Mouse (Mus musculus): ENCODE data around the gene Ccdc116.

Gene Ccdc116

DNA sequence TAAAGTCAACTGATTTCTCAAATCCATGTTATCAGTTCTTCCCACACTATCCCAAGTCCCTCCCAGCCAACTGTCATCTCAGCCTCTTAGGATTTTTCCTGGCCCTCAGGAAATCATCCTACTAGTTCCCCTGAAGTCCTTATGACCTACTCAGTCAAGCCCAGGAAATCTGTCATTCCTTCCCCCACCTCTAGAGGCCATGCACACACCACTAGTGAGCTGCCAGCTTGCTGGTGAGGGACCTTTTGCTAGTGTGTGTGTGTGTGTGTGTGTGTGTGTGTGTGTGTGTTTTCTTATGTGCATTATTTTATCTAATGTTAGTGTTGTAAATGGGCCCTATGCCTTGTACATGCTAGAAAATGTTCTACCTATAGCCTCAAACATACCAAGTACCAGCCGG, 19.7 kb downstream of the Ccdc116 start:
- no peak for DNase-seq (ENCODE audit: low spot score)

DNA sequence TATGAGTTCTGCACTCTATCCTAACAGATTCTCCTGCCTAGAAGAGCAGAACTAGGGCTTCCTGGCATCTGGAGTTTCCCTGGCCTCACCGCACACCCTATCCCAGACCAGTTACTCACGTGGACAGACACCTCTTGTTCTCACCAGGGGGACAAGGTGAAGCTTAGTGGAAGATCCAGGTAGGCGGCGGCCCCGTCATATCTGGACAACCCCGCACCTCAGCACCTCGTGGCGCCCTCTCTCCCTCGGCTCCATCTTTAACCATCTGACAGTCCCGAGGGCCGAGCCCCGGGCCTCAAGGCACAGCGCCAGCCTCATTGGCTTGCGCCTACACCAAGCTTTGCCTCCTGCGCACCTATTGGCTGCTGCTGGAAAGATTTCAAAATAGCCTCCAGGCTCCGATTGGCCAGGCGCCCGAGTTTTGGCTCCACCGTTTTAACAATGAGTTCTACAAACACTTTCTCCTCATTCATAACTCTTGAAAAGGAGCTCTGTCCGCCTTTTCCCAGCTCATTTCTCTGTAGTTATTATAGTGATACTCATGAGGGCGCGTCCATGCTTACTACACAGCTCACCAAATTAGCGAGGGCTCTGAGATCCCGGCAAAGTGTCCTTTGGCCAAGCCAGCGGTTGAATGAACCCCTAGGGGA, 22.0 kb downstream of the Ccdc116 start, which contains the start of gene 2610318N02Rik:
2610318N02Rik (minus strand) TSS at position 297 of the 650 bp plus-strand sequence.
- peak; percentile 26 for DNase-seq (ENCODE audit: low spot score)

DNA sequence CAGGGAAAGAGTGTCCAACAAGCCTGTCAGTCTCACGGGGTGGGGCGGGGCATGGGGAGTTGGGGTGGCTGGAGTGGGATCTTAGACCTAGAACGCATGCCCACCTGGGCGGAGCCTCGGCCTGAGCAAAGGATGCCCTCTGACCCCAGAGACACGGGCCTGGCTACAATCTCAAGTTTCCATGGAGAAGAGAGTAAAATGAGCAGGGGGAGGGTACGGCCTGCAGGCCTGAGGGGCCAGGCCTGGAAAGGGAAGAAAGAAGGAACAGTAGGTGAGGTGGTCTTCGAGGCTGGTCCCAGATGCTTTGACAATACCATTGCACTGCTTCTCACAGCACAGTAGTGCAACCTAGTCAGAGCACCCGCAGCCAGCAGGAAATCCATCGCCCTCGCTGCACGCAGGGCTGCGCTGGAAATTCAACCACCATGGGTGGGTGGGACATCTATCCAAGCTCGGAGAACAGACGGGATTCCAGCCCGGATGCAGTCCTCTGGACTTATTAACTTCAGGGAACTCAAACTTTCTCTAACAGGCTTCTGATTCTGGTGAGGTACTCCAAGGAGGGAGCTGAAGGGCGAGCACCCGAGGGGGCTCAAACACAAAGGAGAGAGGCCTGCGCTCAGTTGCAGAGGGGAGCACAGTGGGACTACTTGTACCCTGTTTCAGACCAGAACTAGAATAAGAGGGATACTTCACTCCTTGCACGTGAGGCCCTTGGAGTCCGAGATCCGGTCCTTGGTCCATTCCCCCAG, 22.7 kb downstream of the Ccdc116 start:
- no peak for DNase-seq (ENCODE audit: low spot score)

DNA sequence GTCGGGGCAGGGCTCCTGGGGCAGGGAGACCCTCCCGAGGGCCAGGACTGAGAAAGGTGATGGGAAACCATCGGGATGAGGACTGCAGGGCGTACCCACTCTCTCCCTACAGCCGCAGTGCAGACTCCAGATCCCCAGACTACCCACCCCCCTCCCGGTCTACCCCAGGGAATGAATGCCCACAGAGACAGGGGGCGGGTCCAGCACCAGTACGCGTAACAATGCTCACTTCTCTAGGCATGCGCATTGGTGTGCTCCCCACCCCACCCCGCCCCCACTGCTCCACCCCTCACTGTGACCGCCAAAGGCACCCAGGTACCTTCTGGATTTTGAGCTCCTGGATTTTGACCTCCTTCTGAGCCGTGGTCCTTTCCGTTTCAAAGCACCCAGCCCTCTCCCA, 25.5 kb downstream of the Ccdc116 start:
- no peak for DNase-seq (ENCODE audit: low spot score)

DNA sequence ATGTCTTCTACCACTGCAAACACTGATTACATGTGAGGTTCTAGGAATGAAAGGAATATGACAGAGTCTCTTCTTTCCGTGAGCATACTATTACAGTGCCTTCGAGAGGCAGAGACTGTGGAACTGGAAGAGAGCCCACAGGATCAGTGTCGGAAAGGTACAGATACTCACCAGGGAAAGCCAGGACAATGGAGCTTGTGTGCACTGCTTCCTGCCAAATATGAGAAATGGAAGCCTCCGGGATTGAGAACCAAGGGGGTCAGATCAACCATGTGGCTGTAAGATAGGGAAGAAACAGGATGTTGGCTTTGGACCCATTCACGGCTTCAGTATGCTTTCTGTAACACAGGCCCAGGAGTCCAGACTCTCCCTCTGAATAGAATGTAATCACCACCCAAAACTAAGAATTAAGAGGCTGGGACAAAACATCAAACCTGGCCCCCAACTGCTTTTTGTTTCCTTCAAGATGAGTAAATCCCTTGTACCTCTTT, 29.7 kb downstream of the Ccdc116 start:
- no peak for DNase-seq (ENCODE audit: low spot score)

DNA sequence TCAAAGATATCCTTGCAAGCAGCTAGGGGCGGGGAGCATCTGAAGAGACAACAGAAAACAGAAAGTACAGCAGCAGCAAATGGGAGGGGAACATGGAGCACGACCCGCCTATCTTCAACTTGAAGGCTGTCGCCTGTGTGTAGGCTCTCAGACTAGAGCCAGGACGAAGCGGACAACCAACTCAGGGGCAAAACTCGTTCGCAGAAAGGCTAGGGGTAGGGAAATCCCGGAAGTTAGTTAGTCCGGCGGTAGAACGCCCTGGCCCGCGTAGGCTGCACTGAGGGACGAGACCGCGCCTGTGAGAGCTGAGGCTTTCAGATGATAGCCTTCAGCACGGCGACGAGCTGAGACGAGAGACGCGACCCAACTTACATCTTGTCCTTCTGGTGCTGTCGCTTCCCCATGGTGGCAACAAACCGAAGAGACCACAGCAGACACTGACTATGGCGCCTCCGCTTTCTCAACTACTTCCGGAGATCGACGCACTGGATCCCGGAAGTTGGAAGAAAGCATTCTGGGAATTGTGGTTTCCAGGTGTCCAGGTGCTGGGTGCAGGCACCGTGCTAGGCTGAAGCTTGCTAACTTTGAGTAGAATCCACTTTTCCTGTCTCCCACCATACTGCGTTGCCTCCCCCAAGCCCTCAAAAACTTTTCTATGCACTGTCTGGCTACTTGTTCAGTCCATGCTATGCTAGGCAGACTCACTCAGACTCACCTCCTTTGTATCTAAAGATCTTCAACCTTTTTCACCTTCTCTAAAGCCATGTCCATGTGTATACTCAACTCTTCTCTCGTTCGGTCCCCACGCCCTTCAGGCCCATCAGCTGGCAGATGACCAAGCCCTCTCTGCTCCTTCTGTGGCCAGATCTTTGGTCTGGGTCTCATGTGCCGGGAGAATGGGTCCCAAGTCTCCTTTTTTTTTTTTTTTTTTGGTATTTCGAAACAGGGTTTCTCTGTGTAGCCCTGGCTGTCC, 36.0 kb downstream of the Ccdc116 start, which contains the start of gene Ppil2:
Ppil2 (minus strand) TSS at position 487 of the 973 bp plus-strand sequence.
- DNase-seq (ENCODE audit: low spot score): peak; percentile 24

DNA sequence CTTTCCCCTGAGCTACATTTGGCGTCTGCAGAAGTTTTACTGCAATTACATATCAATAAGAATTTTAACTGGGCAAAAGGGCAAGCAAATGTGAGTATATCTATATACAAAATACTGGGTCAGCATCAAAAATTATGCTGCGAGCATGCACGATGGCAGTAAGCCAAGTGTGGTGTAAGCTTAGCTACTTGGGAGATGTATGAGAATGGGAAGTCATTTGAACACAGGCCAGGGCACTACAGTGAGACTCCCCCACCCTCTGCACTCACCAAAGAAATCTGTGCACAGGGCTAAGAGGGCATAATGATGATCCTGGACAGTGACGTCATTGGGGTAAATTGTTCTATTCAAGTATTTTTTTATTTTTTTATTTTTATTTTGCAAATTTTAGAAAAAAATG, 42.4 kb downstream of the Ccdc116 start:
- DNase-seq (ENCODE audit: low spot score): no peak

DNA sequence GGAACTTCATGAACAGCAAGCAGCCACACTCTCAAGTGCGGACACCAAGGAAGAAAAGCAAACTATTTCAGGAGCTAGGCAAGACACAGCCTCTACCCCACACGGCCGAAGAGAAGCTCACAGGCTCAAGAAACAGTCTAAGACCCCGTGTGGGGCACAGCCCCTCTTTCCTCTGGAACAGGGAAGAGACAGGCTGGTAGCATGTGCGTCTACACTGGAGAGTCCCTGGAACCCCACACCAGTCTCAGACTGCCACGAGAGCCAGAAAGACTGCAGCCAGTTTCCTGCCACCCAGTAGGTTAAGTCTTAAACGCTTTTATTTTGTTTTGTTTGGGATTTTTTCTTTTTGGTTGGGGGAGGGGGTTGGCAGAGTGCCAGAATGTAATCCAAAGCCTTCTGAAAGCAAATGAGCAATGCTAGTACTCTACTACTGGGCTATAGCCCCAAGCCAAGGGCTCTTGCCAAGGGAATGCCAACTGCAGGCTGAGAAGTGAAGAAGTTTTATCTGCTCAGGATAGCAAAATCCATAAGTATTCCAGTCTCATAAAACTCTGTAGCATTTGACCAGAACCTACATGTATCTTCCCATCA, 44.3 kb downstream of the Ccdc116 start:
- no peak for DNase-seq (ENCODE audit: low spot score)

DNA sequence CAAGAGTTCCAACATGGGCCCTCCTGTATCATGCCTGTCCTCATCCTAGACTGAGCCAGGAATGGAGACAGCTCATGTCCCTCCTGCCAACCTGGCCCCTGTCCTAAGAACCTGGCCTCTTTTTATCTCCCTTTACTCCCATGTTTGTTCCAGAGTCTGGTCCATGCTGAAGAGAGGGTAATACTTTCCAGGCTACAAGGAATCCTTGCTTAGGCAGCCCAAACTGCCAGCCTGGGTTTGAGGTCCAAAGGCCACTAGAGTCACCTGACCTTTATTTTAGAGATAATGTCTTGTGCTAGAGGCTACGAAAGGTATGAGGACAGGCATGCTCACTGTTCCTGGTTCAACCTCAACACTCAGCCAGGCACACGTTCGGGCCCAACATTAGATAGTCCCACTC, 50.1 kb downstream of the Ccdc116 start:
- DNase-seq (ENCODE audit: low spot score): no peak
